Mouse (Mus musculus) cerebellum, postnatal 4 days (tissue): ENCODE measurements at regions not wholly inside any gene's neighbourhood (a gene's known extent, or its start where the extent isn't known, plus 50 kb on each side); places are given as distances from the start of the nearest gene placed in this dataset.
"Not testable (repeated sequence)": the region's sequence is repeated elsewhere in the genome, so short reads cannot be mapped to it uniquely, and the experiment has no call there.

ENCODE experiments used
- DNase-seq, 2 experiments: peaks; one replicate each; pipeline ENCODE4 v3.0.0; 2022; ENCODE audit warnings: low spot score in 2 of 2, mixed read lengths in 1 of 2

GRCm38 (mm10) chr1:177501288-177501687 lies 59.1 kb downstream of the Zbtb18 start:
- DNase-seq, result no peak

DNA sequence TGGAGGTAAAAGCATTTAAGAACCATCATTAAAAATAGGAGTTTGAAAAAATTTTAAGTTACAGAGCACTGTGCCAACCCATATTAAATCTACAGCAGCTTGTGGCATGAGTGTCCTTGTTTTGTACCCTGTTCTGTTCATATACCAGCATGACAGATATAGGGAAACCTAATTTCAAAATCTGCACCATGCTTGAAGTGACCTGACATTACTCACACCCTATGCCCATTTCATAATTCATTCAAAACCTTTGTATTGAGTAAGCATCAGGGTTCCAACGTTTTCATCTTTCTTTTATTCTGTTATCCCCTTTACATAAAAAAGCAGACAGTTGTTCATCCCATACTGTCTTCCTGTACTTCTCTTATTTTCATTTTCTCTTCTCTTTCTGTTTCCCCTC lies 61.8 kb downstream of the Zbtb18 start:
- DNase-seq, result no peak

- DNase-seq, result no peak
These were observed 62.6 kb downstream of the Zbtb18 start for GRCm38 (mm10) chr1:177504743-177505142.

GRCm38 (mm10) chr1:177507398-177507797 lies 65.2 kb downstream of the Zbtb18 start:
- not testable (repeated sequence) for DNase-seq

DNA sequence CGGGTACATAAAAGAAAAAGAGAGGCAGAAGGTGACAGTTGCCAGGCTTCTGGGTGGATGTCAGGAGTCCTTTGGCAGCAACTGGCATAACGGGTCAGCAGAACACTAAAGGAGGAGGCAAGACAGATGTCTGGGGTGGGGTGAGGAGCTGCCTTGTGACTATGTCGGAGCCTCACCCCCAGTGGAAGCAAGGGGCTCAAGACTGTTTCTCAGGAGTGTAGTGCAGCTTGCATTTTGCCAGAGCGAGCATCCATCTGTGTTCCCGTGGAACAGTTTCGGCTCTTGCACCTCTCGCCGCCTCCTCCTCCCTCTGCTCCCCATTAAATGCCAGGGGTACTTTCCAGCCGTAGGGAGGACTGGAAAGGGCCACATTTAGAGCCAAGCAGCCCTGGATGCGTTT lies 67.6 kb downstream of the Zbtb18 start:
- no peak for DNase-seq

DNA sequence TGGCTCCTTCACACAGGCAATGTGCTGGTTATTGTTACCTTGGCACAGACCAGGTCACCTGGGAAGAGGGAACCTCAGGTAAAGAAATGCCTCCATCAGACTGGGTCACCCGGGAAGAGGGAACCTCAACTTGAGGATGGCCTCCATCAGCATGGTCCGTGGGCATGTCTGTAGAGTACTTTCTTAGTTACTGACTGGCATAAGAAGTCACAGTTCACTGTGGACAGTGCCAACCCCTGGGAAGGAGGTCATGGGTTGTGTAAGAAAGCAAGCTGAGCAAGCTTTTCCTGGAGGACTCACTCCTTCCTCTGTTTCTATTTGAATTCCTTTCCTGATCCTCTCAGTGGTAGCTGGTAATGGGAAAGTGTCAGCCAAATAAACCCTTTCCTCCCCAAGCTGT lies 70.0 kb downstream of the Zbtb18 start:
- DNase-seq, result no peak

DNA sequence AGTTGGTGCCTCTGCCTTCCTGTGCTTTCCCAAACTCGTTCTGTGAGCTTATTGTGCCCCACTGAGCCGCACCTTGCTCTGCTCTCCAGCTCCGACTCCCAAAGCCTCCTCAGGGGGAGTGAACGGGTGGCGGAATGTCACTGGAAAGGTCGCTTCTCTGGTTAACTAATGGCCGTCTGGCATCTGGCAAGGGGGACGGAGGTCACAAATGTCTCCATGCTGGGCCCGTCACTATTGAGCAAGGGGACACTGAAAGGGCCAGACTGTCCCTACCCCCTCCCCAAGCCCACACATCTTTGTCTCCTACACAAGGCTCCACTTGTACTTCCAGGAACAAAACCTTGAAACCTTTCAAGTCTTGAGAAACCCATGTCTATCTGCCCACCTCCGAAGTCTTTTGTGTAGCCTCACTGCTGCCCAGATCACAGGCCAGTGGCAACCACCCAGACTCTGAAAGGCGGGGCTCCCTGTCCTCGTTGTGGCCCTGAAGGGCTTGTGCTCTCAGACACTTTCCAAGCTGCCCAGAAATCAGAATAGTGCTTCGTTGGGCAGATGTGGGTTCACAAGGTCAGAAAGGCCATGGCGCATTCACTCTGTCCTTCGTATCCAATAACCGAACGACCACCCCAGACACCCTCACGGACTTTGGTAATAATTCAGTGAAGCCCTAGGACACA lies 75.9 kb downstream of the Zbtb18 start:
- no peak for DNase-seq

DNA sequence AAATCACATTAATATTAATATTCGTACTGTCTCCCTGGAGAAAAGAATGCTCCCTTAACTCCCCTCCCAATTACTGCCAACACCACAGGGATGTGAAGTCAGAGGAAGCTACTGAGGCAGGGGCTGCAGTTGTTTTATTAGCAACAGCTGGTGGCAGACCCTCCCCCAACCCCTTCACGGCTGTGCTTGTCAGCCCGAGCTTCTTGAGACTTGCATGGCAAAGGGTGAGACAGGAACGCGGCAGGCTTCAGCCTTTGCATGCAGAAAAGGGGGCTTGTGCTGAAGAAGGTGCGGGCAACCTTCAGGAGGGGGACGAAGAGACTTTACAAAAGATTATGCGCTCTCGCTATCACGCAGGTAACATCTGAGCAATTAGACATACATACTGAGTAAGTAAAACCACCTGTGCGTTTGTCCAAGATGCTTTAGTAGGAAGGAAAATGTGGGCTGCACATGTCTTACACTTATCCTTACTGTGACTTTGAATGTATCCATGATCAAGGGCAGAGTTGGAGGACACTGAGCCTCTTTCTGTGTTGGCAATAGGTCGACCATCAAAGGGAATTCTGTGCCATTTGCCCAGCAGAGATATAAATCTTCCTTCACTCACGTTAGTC lies 76.9 kb downstream of the Zbtb18 start:
- no peak for DNase-seq

DNA sequence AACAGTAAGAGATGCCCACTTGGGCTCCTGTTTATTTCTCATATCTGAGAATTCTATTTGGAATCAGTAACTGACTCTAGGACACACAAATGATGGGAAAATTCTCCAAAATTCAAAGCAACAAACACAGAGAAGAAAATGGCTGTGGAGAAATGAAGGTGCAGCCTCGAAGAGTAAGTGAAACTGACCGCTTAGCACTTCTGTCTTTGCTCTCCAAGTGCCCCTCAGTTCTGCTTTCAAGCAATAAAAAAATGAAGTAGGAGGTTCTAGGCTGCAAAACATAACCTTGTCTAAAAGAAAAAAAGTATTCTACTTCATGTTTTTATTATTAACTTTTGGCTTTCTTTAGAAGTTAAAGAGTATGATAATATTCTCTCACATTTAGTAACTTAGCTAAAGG lies 79.0 kb downstream of the Zbtb18 start:
- no peak for DNase-seq

DNA sequence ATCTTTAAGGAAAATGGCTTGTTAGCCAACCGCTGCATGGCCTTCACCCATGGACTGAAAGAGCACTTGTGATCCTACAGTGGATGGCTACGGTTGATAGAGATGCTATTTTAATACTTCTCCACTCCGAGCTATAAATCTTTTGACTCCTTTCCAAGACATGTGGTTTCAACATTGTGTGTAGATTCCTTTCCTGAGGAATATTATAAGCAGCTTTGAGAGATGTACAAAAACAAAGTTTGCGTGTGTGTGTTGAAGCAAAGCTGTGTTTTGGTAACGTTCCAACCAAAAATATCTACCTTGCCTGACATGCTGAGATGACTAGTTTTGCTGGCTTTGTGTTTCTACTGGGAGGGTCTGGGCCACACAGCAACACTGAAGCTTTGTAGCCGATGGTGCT lies 83.0 kb downstream of the Zbtb18 start:
- DNase-seq, result no peak

DNA sequence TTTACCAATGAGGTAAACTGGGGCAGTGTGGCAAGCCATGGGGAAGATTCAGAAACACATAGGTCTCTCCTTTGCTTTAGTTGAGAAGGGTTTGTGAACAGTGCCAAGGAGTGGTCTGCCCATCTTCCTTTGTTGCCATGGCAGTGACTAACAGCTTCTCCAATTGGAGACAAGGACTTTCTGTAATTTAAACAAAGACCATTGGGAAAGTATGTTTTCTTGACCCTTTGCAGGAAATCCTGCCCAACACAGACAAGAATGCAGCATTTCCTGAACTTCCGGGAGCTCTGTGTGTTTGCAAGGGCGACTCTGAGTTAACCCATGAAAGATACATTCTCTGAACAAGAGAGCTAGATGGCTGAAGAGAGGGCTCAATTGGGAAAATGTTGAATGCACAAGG lies 89.6 kb downstream of the Zbtb18 start:
- DNase-seq, result no peak

GRCm38 (mm10) chr1:177532656-177533055 lies 90.5 kb downstream of the Zbtb18 start:
- DNase-seq, result no peak

DNA sequence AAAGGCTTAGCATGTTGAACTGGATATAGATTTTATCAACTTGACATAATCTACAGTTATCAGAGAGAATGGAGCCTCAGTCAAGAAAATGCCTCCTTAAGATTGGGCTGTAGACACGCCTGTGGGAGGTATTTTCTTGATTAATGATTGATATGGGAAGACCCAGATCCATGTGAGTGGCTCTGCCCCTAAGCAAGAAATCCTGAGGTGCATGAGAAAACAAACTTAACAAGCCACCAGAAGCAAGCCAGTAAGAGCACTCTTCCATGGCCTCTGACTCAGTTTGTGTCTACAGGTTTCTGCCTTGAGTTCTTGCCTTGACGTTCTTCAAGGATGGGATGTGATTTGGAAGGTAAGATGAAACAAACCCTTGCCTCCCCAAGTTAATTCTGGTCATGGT lies 91.2 kb downstream of the Zbtb18 start:
- DNase-seq, result no peak

GRCm38 (mm10) chr1:177545031-177545735 lies 103.0 kb downstream of the Zbtb18 start:
- DNase-seq, result no peak

DNA sequence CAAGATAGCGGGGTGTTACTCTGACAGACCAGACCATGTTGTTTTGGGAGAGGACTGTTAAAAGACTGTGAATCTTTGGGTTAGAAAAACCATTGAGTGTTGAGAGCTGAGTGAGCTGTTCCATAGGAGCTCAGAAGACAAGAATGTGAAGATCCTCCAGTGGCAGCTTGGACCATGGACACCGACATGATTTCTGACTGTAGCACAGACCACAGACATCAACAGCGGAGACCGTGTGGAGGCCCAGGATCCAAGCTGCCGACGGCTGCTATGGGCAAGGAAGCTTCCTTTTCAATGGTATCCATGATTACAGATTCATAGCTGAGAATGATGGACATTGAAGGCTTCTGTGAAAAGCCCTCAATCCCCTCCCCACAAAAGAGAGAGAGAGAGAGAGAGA lies 105.6 kb downstream of the Zbtb18 start:
- no peak for DNase-seq

DNA sequence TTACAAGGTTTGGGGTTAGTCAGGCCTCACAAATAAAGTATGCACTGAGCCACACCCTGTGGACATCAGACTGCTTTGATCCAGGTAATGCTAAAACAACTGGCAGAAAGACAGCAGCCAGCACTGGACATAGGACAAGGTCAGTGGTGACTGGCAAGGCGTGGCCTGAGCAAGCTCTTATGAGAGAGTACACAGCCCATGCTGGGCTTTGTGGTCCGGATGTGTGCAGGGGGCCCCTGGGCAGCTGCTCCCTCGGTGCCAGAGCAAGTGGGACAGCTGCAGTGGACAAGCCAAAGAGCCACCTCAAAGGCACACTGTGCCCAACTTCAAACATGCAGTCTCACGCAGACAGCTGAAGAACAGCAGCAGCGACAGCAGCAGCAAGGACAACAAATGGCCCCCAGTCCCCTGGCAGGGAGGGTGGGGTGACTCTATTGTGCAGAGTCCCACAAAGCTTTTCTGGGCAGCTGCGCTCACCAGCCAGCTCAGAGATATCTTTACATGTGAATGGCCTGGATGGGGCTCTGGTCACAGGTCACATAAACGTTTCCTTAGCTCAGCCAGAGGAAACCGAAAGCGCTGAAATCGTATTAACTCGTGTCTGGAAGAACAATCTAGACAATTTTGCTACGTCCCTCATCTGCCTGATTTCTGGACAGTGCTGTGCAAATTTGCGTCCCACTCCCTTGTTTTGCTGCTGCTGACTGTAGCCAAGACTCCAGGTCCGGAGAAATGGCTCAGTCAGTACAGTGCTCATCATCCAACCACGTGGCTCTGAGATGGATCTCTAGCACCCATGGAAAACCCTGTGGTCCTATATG lies 113.5 kb downstream of the Zbtb18 start:
- no peak for DNase-seq

- no peak for DNase-seq
These were observed 115.3 kb downstream of the Zbtb18 start for GRCm38 (mm10) chr1:177557432-177557831.

- no peak for DNase-seq
These were observed 115.7 kb downstream of the Zbtb18 start for GRCm38 (mm10) chr1:177557856-177558255.

- no peak for DNase-seq
These were observed 119.8 kb downstream of the Zbtb18 start for GRCm38 (mm10) chr1:177561716-177562588.

DNA sequence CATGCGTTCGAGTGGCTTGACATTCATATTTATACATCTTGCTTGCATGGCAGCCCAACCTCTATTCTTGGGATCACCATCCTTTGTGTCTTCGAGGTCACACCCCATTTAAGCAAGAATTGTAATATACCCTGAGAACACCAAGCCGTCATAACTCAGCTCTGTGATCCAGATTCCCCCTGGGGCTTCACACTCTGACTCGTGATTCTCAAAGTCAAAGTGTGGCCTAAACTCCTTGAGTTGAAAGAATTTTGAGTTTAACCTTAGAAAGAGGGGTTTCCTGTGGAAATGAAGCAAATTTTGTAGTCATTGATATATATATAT lies 120.4 kb downstream of the Zbtb18 start:
- no peak for DNase-seq

GRCm38 (mm10) chr1:177565678-177566077 lies 123.5 kb downstream of the Zbtb18 start:
- DNase-seq, result no peak
